Mouse (Mus musculus): ENCODE data around the gene Ubb.

GRCm38 (mm10) chr11:62557205-62557604 lies 6.2 kb downstream of the Ubb start:
- no peak for TF ChIP-seq CTCF (IDR thresholded peaks at IDR 0.05; ENCODE audit: low read depth, low read length)
- no peak for TF ChIP-seq TAL1 (conservative IDR thresholded peaks at IDR 0.05; ENCODE audit: low read depth, low read length)
- no peak for TF ChIP-seq GATA1 (IDR thresholded peaks at IDR 0.05; ENCODE audit: borderline replicate concordance, low read length)

All from G1E (cell line).